Mouse (Mus musculus) WW6 (cell line): ENCODE data around the gene Olfm2.

Source experiments
- DNase-seq: peaks from one replicate; pipeline ENCODE4 v3.0.0-alpha.2; 2013; ENCODE audit warnings: low read depth, low spot score

Gene Olfm2

GRCm38 (mm10) chr9:20746017-20746660 lies at the start of gene Olfm2:
Gene Olfm2, minus strand, starts transcription at chr9:20746349.
- DNase-seq = no peak

GRCm38 (mm10) chr9:20794108-20794806 lies 48.1 kb upstream of the Olfm2 start:
- no peak for DNase-seq

- no peak for DNase-seq
These were observed 44.2 kb upstream of the Olfm2 start for GRCm38 (mm10) chr9:20790345-20790744.

- no peak for DNase-seq
These were observed 43.5 kb upstream of the Olfm2 start for GRCm38 (mm10) chr9:20789651-20790050.

DNA sequence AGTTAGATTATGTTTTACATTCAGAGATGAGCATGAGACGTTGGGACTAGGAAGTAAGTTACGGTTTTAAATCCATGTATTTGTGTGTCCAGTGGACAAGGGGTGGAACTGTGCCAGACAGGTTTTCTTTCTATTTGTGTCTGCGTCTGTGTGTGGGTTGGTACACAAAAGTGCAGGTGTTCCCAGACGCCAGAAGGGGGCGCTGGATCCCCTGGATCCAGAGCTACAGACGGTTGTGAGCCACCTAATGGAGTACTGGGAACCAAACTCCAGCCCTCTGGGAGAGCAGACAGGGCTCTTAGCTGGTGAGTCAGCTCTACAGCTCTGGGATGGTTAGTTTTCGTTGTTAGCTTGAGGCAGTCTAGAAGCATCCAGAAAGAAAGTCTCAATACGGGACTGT lies 41.8 kb upstream of the Olfm2 start:
- no peak for DNase-seq

- DNase-seq = no peak
These were observed 38.9 kb upstream of the Olfm2 start for GRCm38 (mm10) chr9:20785055-20785454.

GRCm38 (mm10) chr9:20781286-20781685 lies 35.1 kb upstream of the Olfm2 start:
- DNase-seq = no peak

- no peak for DNase-seq
These were observed 19.1 kb upstream of the Olfm2 start for GRCm38 (mm10) chr9:20765274-20765673.

DNA sequence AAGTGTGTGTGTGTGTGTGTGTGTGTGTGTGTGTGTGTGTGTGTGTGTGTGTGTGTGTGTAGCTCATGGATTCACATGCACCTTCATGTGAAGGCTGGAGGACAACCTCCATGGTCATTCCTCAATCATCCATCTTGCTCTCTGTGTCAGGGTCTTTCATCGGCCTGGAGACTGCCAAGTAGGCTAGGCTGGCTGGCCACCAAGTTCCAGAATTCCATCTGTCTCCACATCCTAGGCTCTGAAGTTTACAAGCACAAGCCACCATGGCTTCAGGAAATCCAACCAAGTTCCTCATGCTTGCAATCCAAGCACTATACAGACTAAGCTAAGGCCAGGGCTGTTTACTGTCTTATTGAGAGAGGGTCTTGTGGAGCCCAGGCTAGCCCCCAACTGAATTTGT lies 16.9 kb upstream of the Olfm2 start:
- no peak for DNase-seq

DNA sequence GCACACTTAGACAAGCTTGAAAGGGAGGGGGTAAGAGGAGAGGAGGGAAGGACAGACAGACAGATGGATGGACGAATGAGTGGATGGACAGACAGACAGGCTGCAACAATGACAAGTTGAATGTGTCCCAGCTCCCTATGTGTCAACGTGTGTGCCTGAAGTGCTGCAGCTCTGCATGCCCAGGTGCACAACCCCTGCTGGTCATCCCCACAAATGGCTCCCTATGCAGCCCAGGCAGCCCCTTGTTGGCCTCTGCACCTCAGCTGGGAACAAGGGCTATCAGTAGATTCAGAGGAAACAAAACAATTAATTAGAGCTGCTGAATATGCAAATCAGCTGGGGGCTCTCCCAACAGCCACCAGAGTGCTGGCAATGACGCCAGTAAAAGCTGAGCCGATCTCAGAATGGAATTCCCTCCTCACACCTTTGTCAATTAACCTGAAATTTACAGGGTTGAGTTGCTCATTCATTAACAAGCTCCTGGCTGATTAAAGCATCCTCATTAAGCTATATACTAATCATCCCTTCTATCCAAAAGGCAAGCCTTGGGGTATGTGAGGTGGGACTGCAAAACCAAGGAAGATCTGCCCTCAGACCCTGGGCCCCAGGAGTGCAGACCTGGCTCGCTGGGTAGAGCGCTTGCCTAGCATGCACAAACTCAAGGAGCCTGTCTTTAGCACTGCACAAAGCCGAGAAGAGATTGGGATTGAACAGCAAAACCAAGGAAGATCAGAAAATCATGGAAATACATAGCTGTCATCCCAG lies 16.2 kb upstream of the Olfm2 start:
- DNase-seq = no peak

DNA sequence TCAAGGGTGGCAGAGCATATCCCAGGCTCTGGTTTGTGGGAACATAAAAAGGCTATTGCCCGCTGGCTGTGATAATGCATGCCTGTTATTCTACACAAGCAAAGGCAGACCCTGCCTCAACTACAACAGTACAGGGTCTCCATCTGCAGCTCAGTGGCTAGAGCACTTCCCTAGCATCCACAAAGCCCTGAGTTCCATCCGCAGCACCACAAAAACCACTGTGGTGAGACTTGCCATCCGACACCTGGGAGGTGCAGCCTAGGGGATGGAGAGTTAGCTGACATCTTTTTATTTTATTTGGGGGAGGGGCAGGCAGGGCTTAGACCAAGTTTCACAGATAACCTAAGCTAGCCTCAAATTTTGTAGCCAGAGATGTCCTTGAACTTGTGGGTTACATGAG lies 15.2 kb upstream of the Olfm2 start:
- no peak for DNase-seq

DNA sequence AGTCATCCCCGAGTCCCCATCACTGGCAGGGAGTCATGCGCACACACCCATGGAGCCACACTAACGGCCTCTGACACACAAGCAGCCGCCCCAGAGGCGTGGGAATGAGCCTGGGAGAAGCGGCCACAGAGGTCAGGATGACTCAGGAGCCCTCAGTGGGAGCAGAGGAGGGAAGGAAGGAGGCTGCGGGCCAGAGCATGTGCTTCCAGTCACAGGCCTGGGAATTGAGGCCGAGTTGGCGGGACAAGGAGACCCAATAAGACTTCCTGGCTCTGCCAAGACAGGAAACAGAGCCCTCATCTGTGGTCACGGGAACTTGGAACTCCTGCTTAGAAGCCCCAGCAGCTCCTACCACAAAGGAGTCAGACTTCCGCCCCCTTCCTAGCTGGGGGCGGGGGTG lies 14.7 kb upstream of the Olfm2 start:
- no peak for DNase-seq

- DNase-seq = no peak
These were observed 12.7 kb upstream of the Olfm2 start for GRCm38 (mm10) chr9:20758896-20759295.

DNA sequence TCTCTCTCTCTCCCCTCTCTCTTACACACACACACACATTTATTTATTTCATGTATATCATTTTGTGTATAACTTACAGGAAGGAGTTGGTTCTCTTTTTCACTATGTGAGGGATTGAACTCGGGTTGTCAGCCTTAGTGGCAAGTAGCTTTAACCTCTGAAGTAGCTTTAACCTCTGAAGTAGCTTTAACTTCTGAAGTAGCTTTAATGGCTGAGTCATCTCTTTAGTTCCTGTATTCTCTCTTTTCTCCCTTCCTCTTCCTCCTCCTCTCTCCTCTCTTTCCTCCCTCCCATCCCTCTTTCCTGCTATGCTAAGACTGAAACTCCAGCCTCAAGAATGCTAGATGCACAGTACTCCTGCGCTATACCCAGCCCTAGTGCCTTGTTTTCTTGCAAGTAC lies 12.1 kb upstream of the Olfm2 start:
- no peak for DNase-seq

- DNase-seq = peak; percentile 45
These were observed 11.2 kb upstream of the Olfm2 start for GRCm38 (mm10) chr9:20757087-20757955.

DNA sequence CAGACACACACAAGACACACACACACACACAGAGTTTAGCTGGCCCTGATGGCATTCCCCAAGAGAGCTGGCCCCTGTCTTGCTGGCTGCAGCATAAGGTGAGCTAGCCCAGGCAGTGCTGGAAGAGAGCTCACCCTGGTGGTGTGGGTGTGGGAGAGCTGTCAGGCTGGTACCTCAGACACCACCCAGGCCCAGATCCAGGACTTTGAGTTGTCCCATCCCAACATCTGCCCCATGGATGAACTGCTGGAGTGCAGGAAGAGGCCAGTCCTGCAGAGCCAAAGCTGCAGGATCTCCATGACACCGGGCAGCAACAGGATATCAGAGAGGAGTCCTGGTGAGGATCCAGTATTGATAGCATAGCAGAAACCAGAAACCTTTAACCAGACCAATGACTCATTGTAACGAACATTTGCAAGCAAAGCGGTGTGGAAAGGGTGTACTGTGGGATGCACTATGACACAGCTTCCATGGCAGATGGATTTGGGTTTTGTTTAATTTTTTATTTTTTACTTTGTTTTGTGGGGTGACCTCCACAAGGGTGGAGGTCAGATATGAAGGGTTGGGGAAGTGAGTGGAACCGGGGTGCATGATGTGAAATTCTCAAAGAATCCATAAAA lies 10.0 kb upstream of the Olfm2 start:
- DNase-seq = no peak

GRCm38 (mm10) chr9:20754335-20754734 lies 8.2 kb upstream of the Olfm2 start:
- DNase-seq = no peak

- DNase-seq = no peak
These were observed 5.4 kb upstream of the Olfm2 start for GRCm38 (mm10) chr9:20751477-20752029.

DNA sequence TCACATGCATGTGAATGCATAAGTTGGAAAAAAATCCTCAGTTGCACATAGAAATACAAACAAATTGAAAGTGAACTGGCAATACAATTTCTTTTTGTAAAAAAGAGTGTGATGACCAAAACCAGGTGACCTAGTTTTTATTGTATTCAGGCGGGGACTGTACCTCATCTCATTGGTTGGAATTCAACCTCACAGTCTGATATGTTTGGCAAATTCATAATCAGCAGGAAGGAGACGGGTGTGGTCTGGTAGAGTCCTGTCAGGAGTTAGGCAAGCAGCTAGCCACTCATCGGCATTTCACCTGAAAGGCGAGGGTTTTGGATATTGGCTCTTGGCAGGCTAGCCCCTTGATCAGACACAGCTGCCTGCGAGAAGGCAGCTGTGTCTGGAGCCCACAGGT lies 3.1 kb upstream of the Olfm2 start:
- DNase-seq = no peak

DNA sequence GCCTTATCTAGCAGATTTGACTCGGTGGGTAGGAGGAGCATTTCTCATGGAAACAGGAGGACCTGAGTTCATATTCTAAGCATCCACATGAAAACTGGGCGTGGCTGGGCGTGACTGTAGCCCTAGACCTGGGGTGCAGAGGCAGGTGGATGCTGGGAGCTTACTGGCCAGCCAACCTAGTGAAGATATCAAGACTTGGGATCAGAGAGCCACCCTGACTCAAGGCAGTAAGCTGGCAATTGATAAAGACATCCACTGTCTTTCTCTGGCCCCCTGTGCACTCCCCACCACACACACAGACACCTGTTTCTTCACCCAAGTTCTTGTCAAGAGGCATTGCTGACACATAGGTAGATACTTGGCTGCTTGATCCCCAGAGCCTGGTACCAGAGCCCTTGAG lies 2.4 kb upstream of the Olfm2 start:
- DNase-seq = no peak

DNA sequence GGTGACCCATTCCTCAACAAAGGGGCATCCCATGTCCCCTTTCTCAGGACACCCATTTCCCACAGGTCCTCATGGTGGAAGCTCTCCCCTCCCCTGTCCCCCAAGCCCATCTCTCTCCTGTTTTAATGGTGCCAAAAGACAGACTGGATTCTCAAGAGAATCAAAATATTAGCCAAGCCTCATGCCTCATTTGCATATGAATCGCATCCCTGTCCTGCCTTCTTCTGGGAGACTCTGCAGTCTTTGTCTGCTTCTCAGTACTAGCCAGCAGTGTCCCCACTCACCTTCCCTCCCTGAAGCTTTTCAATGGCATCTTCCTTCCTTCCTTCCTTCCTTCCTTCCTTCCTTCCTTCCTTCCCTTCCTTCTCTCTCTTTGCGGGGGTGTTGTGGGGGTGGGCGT lies 1.5 kb upstream of the Olfm2 start:
- DNase-seq = no peak
